Mouse (Mus musculus) Patski (cell line): ENCODE data around the gene Hs6st1. TPM values are rescaled to one million over a fixed set of nuclear protein-coding genes. Genes with fewer than 3 reads are reported as not detected.

Source experiments
- ATAC-seq: fragments of 100-300 bp; one replicate; pipeline ENCODE4 v1.8.0; 2021
- CTCF ChIA-PET: fragments of 350-600 bp; sonication (Branson Sonifier 250); formaldehyde crosslinking; loops from one replicate; lab custom pipeline; 2022; ENCODE audit warnings: inconsistent platforms; lab: Charles Lee
- POLR2A ChIA-PET: fragments of 350-600 bp; sonication (Branson Sonifier 250); formaldehyde crosslinking; loops from one replicate; lab custom pipeline; 2022; ENCODE audit warnings: antibody characterized with exemption, inconsistent platforms; lab: Charles Lee
- DNase-seq: peaks from one replicate; pipeline ENCODE4 v3.0.0-alpha.2; 2011; ENCODE audit warnings: low read depth, low spot score
- H3K27me3 ChIP-seq: fragments of 371-371 bp; one replicate; pipeline ENCODE4 v1.5.1; 2021
- CTCF ChIP-seq: fragments of 100-300 bp; IDR thresholded peaks from one replicate; pipeline ENCODE4 v1.5.1; 2021
- in situ Hi-C: fragments of 300-500 bp; cut with MboI; formaldehyde crosslinking; loops from 3 replicates; pipeline ENCODE4 v1.11.1; 2018; ENCODE audit warnings: low pct_unique_long_range_greater_than_20kb, mixed read lengths
- polyA plus RNA-seq: library from polyadenylated mRNA; unstranded; gene quantifications from one replicate; pipeline ENCODE4 v1.2.3, GENCODE M21; 2021

Gene Hs6st1
- polyA plus RNA-seq, 1 experiment from 2014 or later: 207 TPM

GRCm38 (mm10) chr1:36077084-36077483, 8.9 kb downstream of the Hs6st1 start:
- ATAC-seq (no peak), DNase-seq (no peak)
- POLR2A ChIA-PET: interaction anchor here (1.5 kb wide), 1 partner anchor 231 kb away, joined by 5 read pairs; no protein-coding TSS in a partner anchor
- H3K27me3 ChIP-seq: no peaks in the 10 kb centered on the region
- CTCF ChIA-PET: no interaction called here
- in situ Hi-C loops: loop anchor here (5.0 kb wide), 2 partner anchors 55 to 175 kb away; no protein-coding TSS in a partner anchor
- TF ChIP-seq CTCF: no peak

GRCm38 (mm10) chr1:36078250-36078649, 10.1 kb downstream of the Hs6st1 start:
- in situ Hi-C loops: loop anchor here (5.0 kb wide), 2 partner anchors 54 to 174 kb away; no protein-coding TSS in a partner anchor
- ATAC-seq (no peak), DNase-seq (no peak)
- TF ChIP-seq CTCF: no peak
- ChIA-PET CTCF (interaction anchor here (1.7 kb wide), 1 partner anchor 57 kb away, joined by 9 read pairs; no protein-coding TSS in a partner anchor), POLR2A (interaction anchor here (0.9 to 1.5 kb wide), 4 partner anchors 9 to 230 kb away, joined by 3 to 6 read pairs (median 5); partner anchors contain the start of gene Hs6st1)
- no peaks in the 10 kb centered on the region for H3K27me3 ChIP-seq

GRCm38 (mm10) chr1:36079679-36080078, 11.5 kb downstream of the Hs6st1 start:
- DNase-seq: peak; percentile 97
- peak; percentile 76 for ATAC-seq

GRCm38 (mm10) chr1:36080974-36081373, 12.8 kb downstream of the Hs6st1 start:
- ATAC-seq: no peak
- ChIA-PET CTCF (no interaction called here), POLR2A (interaction anchor here (0.6 to 1.3 kb wide), 2 partner anchors 51 to 244 kb away, joined by 3 to 7 read pairs; no protein-coding TSS in a partner anchor)
- no peak for TF ChIP-seq CTCF
- in situ Hi-C loops: no loop called here
- no peak for DNase-seq
- H3K27me3 ChIP-seq: no peaks in the 10 kb centered on the region

More at GRCm38 (mm10) chr1:36079679-36080078, 11.5 kb downstream of the Hs6st1 start:
- ChIA-PET CTCF (interaction anchor here (1.1 to 1.2 kb wide), 2 partner anchors 52 to 60 kb away, joined by 3 to 4 read pairs; no protein-coding TSS in a partner anchor), POLR2A (interaction anchor here (0.8 to 1.4 kb wide), 3 partner anchors 9 to 47 kb away, joined by 3 to 6 read pairs (median 3); partner anchors contain the start of gene Hs6st1)
- H3K27me3 ChIP-seq: no peaks in the 10 kb centered on the region
- no peak for TF ChIP-seq CTCF
- in situ Hi-C loops: loop anchor here (5.0 kb wide), 2 partner anchors 53 to 173 kb away; no protein-coding TSS in a partner anchor

GRCm38 (mm10) chr1:36082184-36082583, 14.0 kb downstream of the Hs6st1 start:
- no peaks in the 10 kb centered on the region for H3K27me3 ChIP-seq
- in situ Hi-C loops: no loop called here
- no peak for ATAC-seq
- DNase-seq: no peak
- POLR2A ChIA-PET: no interaction called here
- CTCF ChIA-PET: interaction anchor here (1.0 kb wide), 1 partner anchor 51 kb away, joined by 4 read pairs; no protein-coding TSS in a partner anchor
- no peak for TF ChIP-seq CTCF

GRCm38 (mm10) chr1:36083554-36083953, 15.4 kb downstream of the Hs6st1 start:
- ATAC-seq (no peak), DNase-seq (no peak)
- in situ Hi-C loops: no loop called here
- CTCF ChIA-PET: no interaction called here
- H3K27me3 ChIP-seq: no peaks in the 10 kb centered on the region
- POLR2A ChIA-PET: no interaction called here
- no peak for TF ChIP-seq CTCF

- POLR2A ChIA-PET: no interaction called here
- in situ Hi-C loops: no loop called here
- no peak for ATAC-seq
- no peak for TF ChIP-seq CTCF
- CTCF ChIA-PET: no interaction called here
- H3K27me3 ChIP-seq: no peaks in the 10 kb centered on the region
- DNase-seq: no peak
These were observed 16.9 kb downstream of the Hs6st1 start for GRCm38 (mm10) chr1:36085069-36085468.

GRCm38 (mm10) chr1:36088367-36088766, 20.2 kb downstream of the Hs6st1 start:
- in situ Hi-C loops: no loop called here
- DNase-seq (peak; percentile 71), ATAC-seq (peak; percentile 63)
- TF ChIP-seq CTCF: no peak
- ChIA-PET CTCF (interaction anchor here (0.9 to 2.4 kb wide), 2 partner anchors 12 to 18 kb away, joined by 3 to 10 read pairs; no protein-coding TSS in a partner anchor), POLR2A (interaction anchor here (1.5 to 2.6 kb wide), 2 partner anchors 10 to 27 kb away, joined by 4 to 6 read pairs; no protein-coding TSS in a partner anchor)
- H3K27me3 ChIP-seq: no peaks in the 10 kb centered on the region

GRCm38 (mm10) chr1:36089481-36089880, 21.3 kb downstream of the Hs6st1 start:
- H3K27me3 ChIP-seq: no peaks in the 10 kb centered on the region
- ChIA-PET CTCF (interaction anchor here (2.4 kb wide), 1 partner anchor 11 kb away, joined by 10 read pairs; no protein-coding TSS in a partner anchor), POLR2A (interaction anchor here (0.6 to 2.6 kb wide), 4 partner anchors 11 to 453 kb away, joined by 3 to 6 read pairs (median 4); no protein-coding TSS in a partner anchor)
- no peak for TF ChIP-seq CTCF
- in situ Hi-C loops: no loop called here
- no peak for DNase-seq
- no peak for ATAC-seq

- ChIA-PET CTCF (interaction anchor here (2.4 kb wide), 1 partner anchor 10 kb away, joined by 10 read pairs; no protein-coding TSS in a partner anchor), POLR2A (interaction anchor here (0.6 to 2.6 kb wide), 3 partner anchors 12 to 454 kb away, joined by 4 to 6 read pairs (median 5); no protein-coding TSS in a partner anchor)
- TF ChIP-seq CTCF: no peak
- in situ Hi-C loops: no loop called here
- peak; percentile 14 for ATAC-seq
- DNase-seq: no peak
- no peaks in the 10 kb centered on the region for H3K27me3 ChIP-seq
These were observed 22.0 kb downstream of the Hs6st1 start for GRCm38 (mm10) chr1:36090011-36090721.
